Mouse (Mus musculus): ENCODE data around the gene Prg2. TPM values are rescaled to one million over a fixed set of nuclear protein-coding genes. Genes with fewer than 3 reads are reported as not detected.

Prg2 gene
- polyA plus RNA-seq, 1 experiment from 2014 or later = 4.0 TPM

DNA sequence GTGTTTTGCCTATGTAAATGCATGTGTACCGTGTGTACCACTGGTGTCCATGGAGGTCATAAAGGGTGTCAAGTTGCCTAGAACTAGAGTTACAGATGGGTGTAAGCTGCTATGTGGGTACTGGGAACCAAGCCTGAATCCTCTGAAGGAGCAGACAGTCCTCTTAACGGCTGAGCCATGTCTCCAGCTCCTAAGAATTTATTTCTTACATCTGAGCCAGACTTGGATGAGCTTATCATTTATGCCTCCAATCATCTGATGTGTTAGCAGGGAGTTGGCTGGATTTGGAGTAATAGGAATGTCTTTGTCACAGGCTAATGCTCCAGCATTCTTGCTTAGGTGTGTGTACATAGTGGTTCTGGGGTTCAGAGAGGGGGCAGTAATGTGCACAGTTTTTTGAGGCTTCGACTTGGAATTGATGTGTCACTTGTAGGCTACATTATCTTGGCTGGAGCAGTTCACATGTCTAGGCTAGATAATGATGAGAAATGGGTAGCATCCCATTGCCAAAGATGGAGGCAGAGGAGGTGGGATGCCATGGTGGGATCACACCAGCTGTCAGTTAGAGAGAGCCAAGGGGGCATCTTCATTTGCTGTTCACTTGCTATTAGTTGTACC, 33.0 kb upstream of the Prg2 start:
- no peak for ATAC-seq (ENCODE audit: insufficient read depth, low FRiP score, low read depth)
- H3K9ac ChIP-seq = no peak overlapping the region
- H3K27ac ChIP-seq = no peak overlapping the region
- no peaks in the 10 kb centered on the region for H3K27me3 ChIP-seq (replicated peaks)
- no peaks in the 10 kb centered on the region for H3K4me1 ChIP-seq
- no peak overlapping the region for H3K4me2 ChIP-seq
- WGBS = 78% methylated on average over 3 of the region's 3 CpGs
- no peaks in the 10 kb centered on the region for H3K9me3 ChIP-seq
- H3K4me3 ChIP-seq (replicated peaks) = no peak overlapping the region
- H3K36me3 ChIP-seq = peaks cover 20% of the 10 kb centered on the region

DNA sequence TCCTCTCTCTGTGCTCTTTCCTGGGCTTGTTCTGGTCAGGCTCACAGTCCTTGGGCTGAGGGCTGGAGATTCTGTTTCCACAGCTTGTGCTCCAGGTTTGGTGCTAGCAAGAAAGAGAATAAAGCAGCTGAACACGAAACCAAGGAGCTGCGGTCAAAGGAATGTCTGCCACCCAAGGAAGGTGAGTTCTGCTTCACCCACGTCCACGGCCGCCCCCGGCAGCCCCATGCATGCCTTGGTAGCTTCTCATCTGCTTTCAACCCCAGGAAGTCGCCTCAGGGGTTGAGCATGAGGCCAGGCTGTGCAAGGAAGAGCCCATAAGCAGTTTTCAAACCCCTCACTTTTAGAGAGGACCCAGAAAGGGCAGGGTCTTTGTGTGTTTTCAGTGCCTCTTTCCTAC, 32.0 kb upstream of the Prg2 start:
- no peak for ATAC-seq (ENCODE audit: insufficient read depth, low FRiP score, low read depth)
- Histone ChIP-seq H3K4me3 (replicated peaks) (no peak overlapping the region), H3K4me1 (no peaks in the 10 kb centered on the region), H3K9ac (no peak overlapping the region), H3K4me2 (no peak overlapping the region), H3K27me3 (replicated peaks) (no peaks in the 10 kb centered on the region), H3K27ac (no peak overlapping the region), H3K9me3 (no peaks in the 10 kb centered on the region), H3K36me3 (peaks cover 20% of the 10 kb centered on the region)
- WGBS = 94% methylated on average over 7 of the region's 7 CpGs

DNA sequence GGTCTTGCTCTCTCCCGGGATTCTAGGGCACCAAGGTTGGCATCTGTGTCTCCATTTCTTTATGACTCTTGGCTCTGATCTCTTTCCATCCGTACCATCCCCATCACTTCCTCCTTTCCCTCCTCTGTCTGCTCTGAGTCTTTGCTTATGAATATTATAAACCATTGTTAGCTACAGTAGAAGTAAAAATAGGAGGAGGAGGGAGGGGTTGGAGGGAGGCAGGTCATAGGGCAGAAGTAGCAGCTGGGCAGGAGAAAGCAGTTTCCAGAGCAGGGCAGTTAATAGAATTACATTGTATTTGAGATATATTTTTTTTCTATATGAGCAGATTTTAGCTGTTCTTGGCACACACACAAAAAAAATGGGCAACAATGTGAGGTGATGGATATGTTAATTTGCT, 31.5 kb upstream of the Prg2 start:
- no peak for ATAC-seq (ENCODE audit: insufficient read depth, low FRiP score, low read depth)
- Histone ChIP-seq H3K36me3 (peaks cover 24% of the 10 kb centered on the region), H3K27ac (no peak overlapping the region), H3K9me3 (no peaks in the 10 kb centered on the region), H3K4me2 (no peak overlapping the region), H3K9ac (no peak overlapping the region), H3K27me3 (replicated peaks) (no peaks in the 10 kb centered on the region), H3K4me1 (no peaks in the 10 kb centered on the region), H3K4me3 (replicated peaks) (no peak overlapping the region)
- WGBS = 74% methylated on average over 2 of the region's 2 CpGs

GRCm38 (mm10) chr2:84951027-84951426, 29.2 kb upstream of the Prg2 start:
- Histone ChIP-seq H3K27me3 (replicated peaks) (no peaks in the 10 kb centered on the region), H3K4me3 (replicated peaks) (no peak overlapping the region), H3K36me3 (peaks cover 20% of the 10 kb centered on the region; the same call in 1 of the 2 replicates), H3K9me3 (no peaks in the 10 kb centered on the region), H3K4me2 (no peak overlapping the region), H3K27ac (no peak overlapping the region), H3K9ac (no peak overlapping the region), H3K4me1 (no peaks in the 10 kb centered on the region)
- ATAC-seq (ENCODE audit: insufficient read depth, low FRiP score, low read depth) = no peak
- WGBS = 91% methylated on average over 8 of the region's 8 CpGs

- 84% methylated on average over 1 of the region's 1 CpGs for WGBS
- H3K27ac ChIP-seq = no peak overlapping the region
- H3K4me1 ChIP-seq = no peaks in the 10 kb centered on the region
- H3K9ac ChIP-seq = no peak overlapping the region
- H3K4me3 ChIP-seq (replicated peaks) = no peak overlapping the region
- no peak for ATAC-seq (ENCODE audit: insufficient read depth, low FRiP score, low read depth)
- no peak overlapping the region for H3K4me2 ChIP-seq
- peaks cover 20% of the 10 kb centered on the region; the same call in 1 of the 2 replicates for H3K36me3 ChIP-seq
- H3K9me3 ChIP-seq = no peaks in the 10 kb centered on the region
- H3K27me3 ChIP-seq (replicated peaks) = no peaks in the 10 kb centered on the region
Measured at GRCm38 (mm10) chr2:84952251-84952650, 28.0 kb upstream of the Prg2 start.

DNA sequence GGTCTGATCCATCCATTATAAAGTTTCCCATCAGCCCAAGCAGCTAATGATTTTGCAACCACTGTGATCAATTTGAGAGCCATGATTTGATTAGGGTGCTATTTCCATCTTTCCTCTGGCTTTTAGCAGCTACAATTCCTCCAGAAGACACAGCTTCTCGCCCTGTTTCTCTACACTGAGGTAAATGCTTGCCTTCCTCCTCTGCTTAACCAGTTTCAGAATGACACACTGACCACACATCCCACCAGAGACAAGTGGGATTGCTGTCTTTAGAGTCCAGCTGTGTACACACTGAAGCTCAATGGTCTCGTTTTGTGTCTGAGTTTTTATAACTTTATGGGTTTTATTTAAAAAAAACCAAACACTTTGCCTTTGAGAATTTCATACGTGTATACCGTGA, 27.6 kb upstream of the Prg2 start:
- Histone ChIP-seq H3K4me1 (no peaks in the 10 kb centered on the region), H3K27me3 (replicated peaks) (no peaks in the 10 kb centered on the region), H3K9ac (no peak overlapping the region), H3K27ac (no peak overlapping the region), H3K36me3 (peaks cover 20% of the 10 kb centered on the region; the same call in 1 of the 2 replicates), H3K4me3 (replicated peaks) (no peak overlapping the region), H3K9me3 (no peaks in the 10 kb centered on the region), H3K4me2 (no peak overlapping the region)
- 72% methylated on average over 4 of the region's 4 CpGs for WGBS
- no peak for ATAC-seq (ENCODE audit: insufficient read depth, low FRiP score, low read depth)

DNA sequence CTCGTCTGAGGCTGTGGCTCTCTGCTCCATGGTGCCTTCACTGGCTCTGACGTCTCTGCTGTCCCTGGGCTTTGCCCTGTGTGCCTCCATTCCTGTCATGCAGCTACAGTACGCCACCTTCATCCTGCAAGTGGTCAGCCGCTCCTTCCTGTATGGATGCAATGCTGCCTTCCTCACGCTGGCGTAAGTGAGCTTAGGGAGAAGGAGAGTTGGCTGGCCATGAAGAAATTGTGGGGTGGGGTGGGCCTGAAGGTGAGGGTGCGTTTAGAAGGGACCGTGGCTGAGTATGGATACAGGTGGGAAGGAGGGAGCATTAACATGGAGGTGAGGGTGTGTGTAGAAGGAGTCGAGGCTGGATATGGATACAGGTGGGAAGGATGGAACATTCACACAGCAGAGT, 24.8 kb upstream of the Prg2 start:
- no peaks in the 10 kb centered on the region for H3K9me3 ChIP-seq
- no peak overlapping the region for H3K9ac ChIP-seq
- no peak overlapping the region for H3K27ac ChIP-seq
- H3K4me2 ChIP-seq = no peak overlapping the region
- no peaks in the 10 kb centered on the region for H3K4me1 ChIP-seq
- no peaks in the 10 kb centered on the region for H3K27me3 ChIP-seq (replicated peaks)
- H3K36me3 ChIP-seq = peaks cover 17% of the 10 kb centered on the region; the same call in 1 of the 2 replicates
- no peak overlapping the region for H3K4me3 ChIP-seq (replicated peaks)
- ATAC-seq (ENCODE audit: insufficient read depth, low FRiP score, low read depth) = no peak
- WGBS = 92% methylated on average over 9 of the region's 9 CpGs

GRCm38 (mm10) chr2:84956274-84956673, 24.0 kb upstream of the Prg2 start:
- no peaks in the 10 kb centered on the region for H3K4me1 ChIP-seq
- H3K4me2 ChIP-seq = no peak overlapping the region
- H3K9ac ChIP-seq = no peak overlapping the region
- 58% methylated on average over 5 of the region's 5 CpGs for WGBS
- H3K36me3 ChIP-seq = peaks cover 15% of the 10 kb centered on the region; the same call in 1 of the 2 replicates
- no peak overlapping the region for H3K4me3 ChIP-seq (replicated peaks)
- no peaks in the 10 kb centered on the region for H3K27me3 ChIP-seq (replicated peaks)
- H3K27ac ChIP-seq = no peak overlapping the region
- peak; percentile 63; the same call in 1 of the 2 replicates for ATAC-seq (ENCODE audit: insufficient read depth, low FRiP score, low read depth)
- H3K9me3 ChIP-seq = no peaks in the 10 kb centered on the region

DNA sequence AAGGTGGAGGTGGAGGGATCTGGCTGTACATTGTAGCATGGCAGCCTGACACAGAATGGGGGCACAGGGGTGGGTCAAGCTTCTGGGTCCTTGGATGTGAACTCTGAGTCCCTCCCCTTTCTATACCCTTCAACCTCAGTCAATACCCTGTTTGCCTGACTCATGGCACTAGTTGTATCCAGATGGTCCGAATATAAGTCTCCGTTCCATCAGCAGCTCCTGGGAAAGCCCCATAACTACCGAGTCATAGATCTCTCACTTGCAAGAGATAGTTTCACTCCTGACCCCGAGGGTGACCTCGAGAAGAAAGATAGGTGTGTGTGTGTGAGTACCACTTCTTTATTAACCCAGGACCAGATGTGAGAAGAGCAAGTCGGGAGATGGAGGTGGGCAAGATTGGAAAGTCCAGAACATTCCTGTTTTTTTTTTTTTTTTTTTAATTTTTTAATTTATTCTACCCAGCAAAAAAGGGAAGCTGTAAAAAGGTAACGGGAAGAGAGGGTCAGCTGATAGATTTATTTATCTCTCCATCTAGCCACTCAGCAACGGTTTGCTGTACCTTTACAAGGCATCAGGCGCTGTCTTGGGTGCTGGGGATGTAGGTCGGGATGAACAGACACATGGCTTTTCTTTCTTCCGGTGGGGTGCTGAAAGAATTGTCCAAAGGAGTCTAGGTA, 21.5 kb upstream of the Prg2 start:
- no peak overlapping the region for H3K4me2 ChIP-seq
- no peak for ATAC-seq (ENCODE audit: insufficient read depth, low FRiP score, low read depth)
- no peak overlapping the region for H3K27ac ChIP-seq
- H3K9me3 ChIP-seq = no peaks in the 10 kb centered on the region
- H3K36me3 ChIP-seq = 0 out of 2 replicates have a peak, but pooled peaks cover 11% of the 10 kb centered on the region
- no peak overlapping the region for H3K4me3 ChIP-seq (replicated peaks)
- H3K27me3 ChIP-seq (replicated peaks) = no peaks in the 10 kb centered on the region
- H3K9ac ChIP-seq = no peak overlapping the region
- no peaks in the 10 kb centered on the region for H3K4me1 ChIP-seq
- 89% methylated on average over 11 of the region's 11 CpGs for WGBS

DNA sequence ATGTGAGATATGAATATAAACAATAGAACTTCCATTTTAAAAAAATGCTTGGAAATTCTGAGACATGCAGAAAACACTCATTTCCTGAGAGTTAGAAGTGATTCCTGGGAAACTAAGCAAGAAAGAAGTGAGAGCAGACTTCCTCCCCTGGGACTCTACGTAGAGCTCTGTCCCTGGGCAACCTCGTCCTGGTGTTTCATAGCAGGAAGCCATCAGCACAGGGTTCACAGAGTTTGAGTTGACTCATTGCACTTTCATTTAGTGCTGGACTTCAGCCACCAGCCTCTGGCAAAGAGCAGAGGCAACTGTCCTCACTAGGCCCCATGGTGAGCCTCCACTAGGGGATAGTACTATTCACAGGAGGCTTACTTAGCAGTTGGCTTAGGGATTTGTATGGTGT, 19.0 kb upstream of the Prg2 start:
- Histone ChIP-seq H3K4me3 (replicated peaks) (no peak overlapping the region), H3K36me3 (0 out of 2 replicates have a peak, but pooled peaks cover 7% of the 10 kb centered on the region), H3K4me1 (no peaks in the 10 kb centered on the region), H3K27ac (no peak overlapping the region), H3K9me3 (no peaks in the 10 kb centered on the region), H3K4me2 (no peak overlapping the region), H3K9ac (no peak overlapping the region), H3K27me3 (replicated peaks) (no peaks in the 10 kb centered on the region)
- ATAC-seq (ENCODE audit: insufficient read depth, low FRiP score, low read depth) = no peak
- WGBS = 60% methylated on average over 2 of the region's 2 CpGs

GRCm38 (mm10) chr2:84961901-84962300, 18.4 kb upstream of the Prg2 start:
- Histone ChIP-seq H3K27ac (no peak overlapping the region), H3K4me2 (no peak overlapping the region), H3K4me1 (no peaks in the 10 kb centered on the region), H3K27me3 (replicated peaks) (no peaks in the 10 kb centered on the region), H3K4me3 (replicated peaks) (no peak overlapping the region), H3K9me3 (no peaks in the 10 kb centered on the region), H3K9ac (no peak overlapping the region), H3K36me3 (0 out of 2 replicates have a peak, but pooled peaks cover 7% of the 10 kb centered on the region)
- WGBS = 80% methylated on average over 3 of the region's 3 CpGs
- no peak for ATAC-seq (ENCODE audit: insufficient read depth, low FRiP score, low read depth)

DNA sequence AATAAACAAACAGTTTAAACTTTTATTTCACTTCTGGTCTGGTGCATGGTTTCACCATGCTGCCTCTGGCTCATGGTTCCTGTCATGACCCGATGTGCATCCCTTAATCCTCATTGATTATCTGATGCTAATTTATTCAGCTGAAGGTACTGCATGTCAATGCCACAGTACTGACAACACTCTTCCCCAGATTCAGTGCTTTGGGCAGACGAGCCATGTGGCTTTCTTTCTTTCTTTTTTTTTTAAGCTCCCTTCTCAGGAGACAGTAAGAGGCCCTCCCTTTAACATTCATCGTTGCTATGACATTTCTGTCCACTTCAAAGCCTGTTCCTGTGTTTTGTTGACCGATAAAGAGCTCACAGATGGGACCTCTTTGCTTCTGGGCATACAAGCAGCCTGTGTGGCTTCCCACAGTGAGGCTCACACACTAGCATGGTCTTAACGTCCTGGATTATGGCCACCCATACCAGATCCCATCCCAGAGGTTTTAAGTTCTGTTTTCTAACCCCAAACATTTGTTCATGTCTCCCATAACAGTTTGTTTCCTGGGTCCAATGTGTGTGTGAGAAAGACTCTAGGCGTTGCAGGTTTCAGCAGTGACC, 17.3 kb upstream of the Prg2 start:
- ATAC-seq (ENCODE audit: insufficient read depth, low FRiP score, low read depth) = no peak
- Histone ChIP-seq H3K27ac (no peak overlapping the region), H3K9me3 (no peaks in the 10 kb centered on the region), H3K4me1 (no peaks in the 10 kb centered on the region), H3K27me3 (replicated peaks) (no peaks in the 10 kb centered on the region), H3K36me3 (0 out of 2 replicates have a peak, but pooled peaks cover 7% of the 10 kb centered on the region), H3K4me3 (replicated peaks) (no peak overlapping the region), H3K4me2 (no peak overlapping the region), H3K9ac (no peak overlapping the region)
- 36% methylated on average over 6 of the region's 6 CpGs for WGBS

All from stomach, embryonic 15.5 days (tissue).